Mouse (Mus musculus): Measurements from ENCODE around the gene Col25a1. TPM values are rescaled to one million over a fixed set of nuclear protein-coding genes. Genes with fewer than 3 reads are reported as not detected.

Gene Col25a1
- polyA plus RNA-seq, 1 experiment from 2014 or later, result 5.5 TPM

DNA sequence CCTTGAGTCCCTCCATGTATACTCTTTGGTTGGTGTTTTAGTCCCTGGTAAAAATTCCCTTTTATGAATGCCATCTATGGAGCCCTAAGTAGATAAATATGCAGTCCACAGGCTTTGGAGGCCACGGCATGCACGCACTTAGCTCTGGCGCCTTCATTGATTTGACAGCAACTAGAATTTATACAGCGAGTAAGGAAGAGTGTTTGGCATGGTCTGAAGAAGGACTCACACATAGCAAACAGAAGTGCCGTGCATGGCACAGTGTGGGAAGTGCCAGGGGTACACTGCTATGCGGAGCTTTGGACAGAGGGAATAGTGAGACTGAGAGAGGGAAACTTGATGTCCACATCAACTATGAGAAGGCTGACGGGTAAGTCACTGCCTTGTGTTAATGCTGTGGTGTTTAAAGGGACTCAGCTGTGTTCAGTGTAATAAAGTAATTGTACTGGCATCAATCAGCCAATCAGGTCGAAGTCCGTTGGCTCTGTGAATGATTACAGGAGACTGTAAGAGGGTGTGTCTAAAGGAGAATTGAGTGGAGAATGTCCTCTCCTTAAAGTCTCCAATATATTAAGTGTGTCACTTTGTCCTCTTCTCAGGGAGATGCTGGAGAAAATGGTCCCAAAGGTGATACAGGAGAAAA is 390.7 kb downstream of the Col25a1 start:
- ATAC-seq (ENCODE audit: low FRiP score, low read depth), result 0 out of 2 replicates have a peak, but pooled peaks have one; percentile 38
- H3K9me3 ChIP-seq, result no peaks in the 10 kb centered on the region
- H3K4me2 ChIP-seq, result no peak overlapping the region
- 87% methylated on average over 9 of the region's 9 CpGs for WGBS
- 0 out of 2 replicates have a peak, but pooled peaks cover 8% of the 10 kb centered on the region for H3K4me1 ChIP-seq (replicated peaks)
- no peaks in the 10 kb centered on the region for H3K27me3 ChIP-seq
- H3K36me3 ChIP-seq, result no peaks in the 10 kb centered on the region
- H3K27ac ChIP-seq (replicated peaks), result no peak overlapping the region
- no peak overlapping the region for H3K9ac ChIP-seq
- no peak overlapping the region for H3K4me3 ChIP-seq

DNA sequence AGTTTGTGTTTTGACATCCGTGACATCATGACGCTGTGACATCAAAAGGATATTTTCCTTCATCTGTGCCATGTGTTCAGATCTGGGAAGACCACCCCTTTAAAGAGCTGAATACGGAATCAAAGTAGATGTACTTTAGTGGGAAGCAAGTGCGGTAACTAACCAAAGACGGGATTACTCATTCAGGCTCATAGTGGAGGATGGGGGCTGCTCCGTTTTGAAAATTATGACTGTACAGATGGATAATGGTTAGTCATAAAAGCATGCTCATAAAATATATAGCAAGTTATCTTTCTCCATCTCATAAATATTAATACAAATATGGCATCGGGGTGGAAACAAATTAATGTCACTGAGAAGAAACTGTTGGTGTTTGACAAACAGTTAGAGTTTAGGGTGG is 391.7 kb downstream of the Col25a1 start:
- Histone ChIP-seq H3K27me3 (no peaks in the 10 kb centered on the region), H3K36me3 (no peaks in the 10 kb centered on the region), H3K4me2 (no peak overlapping the region), H3K9ac (no peak overlapping the region), H3K27ac (replicated peaks) (no peak overlapping the region), H3K9me3 (no peaks in the 10 kb centered on the region), H3K4me3 (no peak overlapping the region), H3K4me1 (replicated peaks) (0 out of 2 replicates have a peak, but pooled peaks cover 8% of the 10 kb centered on the region)
- 84% methylated on average over 7 of the region's 7 CpGs for WGBS
- ATAC-seq (ENCODE audit: low FRiP score, low read depth), result no peak

DNA sequence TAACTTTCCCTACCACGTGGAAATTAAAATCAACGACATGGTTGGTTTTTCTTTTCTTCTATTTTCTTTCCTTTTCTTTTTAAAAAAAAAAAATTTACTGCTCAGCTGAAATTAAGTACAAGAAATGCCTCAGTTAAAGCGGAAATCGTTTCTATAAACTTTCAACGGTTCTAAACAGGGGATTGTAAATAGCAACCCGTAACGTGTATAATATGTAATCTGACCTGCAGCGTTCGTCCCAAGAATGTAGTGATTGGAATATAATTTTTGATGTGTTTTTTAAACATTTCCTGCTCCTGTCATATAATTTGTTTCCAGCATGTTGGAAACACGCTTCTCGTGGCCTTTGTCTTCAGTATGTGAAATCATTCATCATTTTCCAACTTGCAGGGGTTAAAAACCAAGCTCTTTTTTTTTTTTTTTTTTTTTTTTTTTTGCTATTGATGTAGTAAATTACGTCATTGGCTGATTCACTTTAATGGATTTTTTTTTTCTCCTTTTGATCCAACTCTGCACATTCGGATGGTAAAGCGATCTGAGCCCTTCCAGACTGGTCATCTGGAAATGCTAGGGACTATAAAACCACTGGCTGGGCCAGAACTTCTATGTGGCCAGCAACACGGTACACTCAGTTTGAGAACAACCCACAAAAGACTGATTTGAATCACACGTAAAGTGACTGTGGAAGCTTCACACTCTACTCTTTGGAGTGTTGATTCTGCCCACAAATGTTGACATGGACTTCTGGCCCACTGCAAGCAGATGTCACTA is 393.3 kb downstream of the Col25a1 start:
- H3K4me3 ChIP-seq, result no peak overlapping the region
- no peak for ATAC-seq (ENCODE audit: low FRiP score, low read depth)
- no peaks in the 10 kb centered on the region for H3K27me3 ChIP-seq
- no peaks in the 10 kb centered on the region for H3K36me3 ChIP-seq
- no peak overlapping the region for H3K9ac ChIP-seq
- H3K4me1 ChIP-seq (replicated peaks), result no peaks in the 10 kb centered on the region
- H3K27ac ChIP-seq (replicated peaks), result no peak overlapping the region
- no peaks in the 10 kb centered on the region for H3K9me3 ChIP-seq
- H3K4me2 ChIP-seq, result no peak overlapping the region
- 84% methylated on average over 16 of the region's 16 CpGs for WGBS

DNA sequence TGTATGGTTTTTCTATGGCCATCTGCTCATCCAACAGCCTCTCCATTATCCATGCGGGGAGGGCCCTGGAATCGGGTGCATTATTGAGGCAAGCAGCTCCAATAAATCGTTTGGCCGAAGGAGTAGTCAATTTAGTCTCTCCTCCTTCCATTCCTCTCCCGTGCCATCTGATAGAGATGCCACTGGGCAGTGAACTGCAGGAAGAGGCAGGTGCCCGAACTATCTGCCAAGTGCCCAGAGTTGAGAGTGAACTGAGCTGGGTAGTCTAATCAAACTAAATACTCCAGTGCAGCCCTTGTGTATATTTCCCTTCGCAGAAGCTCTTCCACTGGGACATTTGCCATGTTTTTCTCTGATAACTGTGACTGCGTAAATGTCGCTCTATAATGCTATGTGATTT is 403.7 kb downstream of the Col25a1 start:
- no peak overlapping the region for H3K9ac ChIP-seq
- no peaks in the 10 kb centered on the region for H3K36me3 ChIP-seq
- no peaks in the 10 kb centered on the region for H3K27me3 ChIP-seq
- no peak overlapping the region for H3K27ac ChIP-seq (replicated peaks)
- H3K9me3 ChIP-seq, result no peaks in the 10 kb centered on the region
- no peak overlapping the region for H3K4me3 ChIP-seq
- no peak for ATAC-seq (ENCODE audit: low FRiP score, low read depth)
- H3K4me2 ChIP-seq, result no peak overlapping the region
- H3K4me1 ChIP-seq (replicated peaks), result no peaks in the 10 kb centered on the region
- WGBS, result 88% methylated on average over 9 of the region's 9 CpGs

DNA sequence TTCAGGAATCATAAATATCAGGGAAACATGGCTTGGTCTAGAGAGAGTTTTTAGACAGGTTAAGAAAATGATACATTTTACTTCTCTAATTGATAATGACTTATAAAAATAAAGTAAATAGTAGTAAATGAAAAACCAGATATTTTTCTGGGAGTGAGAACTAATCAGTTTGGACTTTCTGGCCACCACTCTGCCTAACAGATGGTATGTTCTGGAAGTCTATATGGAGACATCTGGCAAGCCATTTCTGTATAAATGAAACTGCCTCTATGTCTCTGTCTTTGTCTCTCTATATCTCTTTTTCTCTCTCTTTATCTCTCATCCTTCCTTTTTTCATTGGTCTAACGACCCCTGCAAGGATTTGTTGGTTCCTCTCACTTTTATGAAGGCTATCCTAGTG is 410.2 kb downstream of the Col25a1 start:
- Histone ChIP-seq H3K4me2 (no peak overlapping the region), H3K36me3 (no peaks in the 10 kb centered on the region), H3K27ac (replicated peaks) (no peak overlapping the region), H3K4me1 (replicated peaks) (no peaks in the 10 kb centered on the region), H3K9ac (no peak overlapping the region), H3K9me3 (no peaks in the 10 kb centered on the region), H3K27me3 (no peaks in the 10 kb centered on the region), H3K4me3 (no peak overlapping the region)
- ATAC-seq (ENCODE audit: low FRiP score, low read depth), result no peak
- WGBS, result 67% methylated on average over 1 of the region's 1 CpGs

DNA sequence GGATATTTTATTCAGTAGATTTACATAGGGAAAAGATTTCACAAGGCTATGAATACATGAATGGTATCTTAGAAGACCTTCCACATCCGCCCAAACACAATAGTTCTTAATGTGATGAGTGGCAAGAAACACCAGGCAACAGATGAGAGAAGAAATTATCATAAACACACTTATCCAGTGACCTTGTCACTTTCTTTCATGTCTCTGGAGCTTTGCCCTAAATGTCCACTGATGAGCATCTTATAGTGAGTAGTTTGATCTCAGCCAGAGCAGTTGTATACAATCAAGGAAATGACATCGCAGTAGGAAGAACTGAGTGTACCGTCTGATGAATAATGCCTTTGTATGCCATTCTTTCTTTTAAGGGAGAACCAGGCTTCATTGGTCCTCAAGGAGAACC is 414.7 kb downstream of the Col25a1 start:
- ATAC-seq (ENCODE audit: low FRiP score, low read depth), result no peak
- no peak overlapping the region for H3K4me2 ChIP-seq
- H3K4me3 ChIP-seq, result no peak overlapping the region
- no peaks in the 10 kb centered on the region for H3K27me3 ChIP-seq
- no peak overlapping the region for H3K27ac ChIP-seq (replicated peaks)
- no peaks in the 10 kb centered on the region for H3K9me3 ChIP-seq
- no peaks in the 10 kb centered on the region for H3K36me3 ChIP-seq
- H3K9ac ChIP-seq, result no peak overlapping the region
- 82% methylated on average over 3 of the region's 3 CpGs for WGBS
- H3K4me1 ChIP-seq (replicated peaks), result no peaks in the 10 kb centered on the region

DNA sequence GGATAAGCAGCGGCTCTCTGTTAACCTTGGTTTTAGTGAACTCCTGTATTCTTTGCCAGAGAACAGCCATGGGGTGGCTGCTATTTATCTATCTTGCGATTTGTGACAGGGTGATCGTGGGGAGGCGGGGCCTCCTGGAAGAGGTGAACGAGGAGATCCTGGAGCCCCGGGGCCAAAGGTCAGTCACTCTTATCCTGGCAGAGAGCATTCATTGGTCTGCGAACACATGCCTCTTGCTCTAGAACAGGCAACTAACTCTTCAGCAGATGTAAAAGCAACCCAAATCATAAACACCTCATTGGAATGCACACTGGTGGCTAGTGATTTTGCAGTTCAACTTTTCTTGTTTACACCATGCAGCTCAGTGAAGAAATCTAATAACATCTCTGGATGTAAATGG is 417.8 kb downstream of the Col25a1 start:
- ATAC-seq (ENCODE audit: low FRiP score, low read depth), result no peak

DNA sequence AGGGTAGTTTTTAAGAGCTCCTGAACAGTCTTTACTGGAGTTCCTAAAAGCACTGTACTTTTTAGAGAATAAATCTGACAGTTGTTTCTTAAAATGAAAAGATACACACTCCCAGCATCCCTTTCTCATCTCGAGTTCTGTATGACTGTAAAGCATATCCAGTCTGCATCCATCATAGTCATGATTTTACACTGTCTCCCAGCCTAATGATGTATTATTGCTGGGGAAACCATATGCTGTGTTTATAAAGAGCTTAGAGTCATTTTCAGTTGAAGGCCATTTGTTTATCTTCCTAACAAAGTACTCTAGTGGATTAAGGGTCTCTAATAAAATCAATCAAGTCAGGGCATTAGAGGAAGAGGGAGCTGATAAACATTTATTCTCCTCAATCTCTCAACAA is 425.0 kb downstream of the Col25a1 start:
- no peaks in the 10 kb centered on the region for H3K27me3 ChIP-seq
- no peak overlapping the region for H3K27ac ChIP-seq (replicated peaks)
- no peak overlapping the region for H3K4me2 ChIP-seq
- H3K9me3 ChIP-seq, result no peaks in the 10 kb centered on the region
- H3K36me3 ChIP-seq, result no peaks in the 10 kb centered on the region
- no peaks in the 10 kb centered on the region for H3K4me1 ChIP-seq (replicated peaks)
- 46% methylated on average over 1 of the region's 1 CpGs for WGBS
- H3K9ac ChIP-seq, result no peak overlapping the region
- H3K4me3 ChIP-seq, result no peak overlapping the region
- ATAC-seq (ENCODE audit: low FRiP score, low read depth), result no peak

More for the DNA sequence above, 417.8 kb downstream of the Col25a1 start:
- Histone ChIP-seq H3K4me1 (replicated peaks) (no peaks in the 10 kb centered on the region), H3K27ac (replicated peaks) (no peak overlapping the region), H3K4me2 (no peak overlapping the region), H3K4me3 (no peak overlapping the region), H3K27me3 (no peaks in the 10 kb centered on the region), H3K9me3 (no peaks in the 10 kb centered on the region), H3K36me3 (no peaks in the 10 kb centered on the region), H3K9ac (no peak overlapping the region)
- 81% methylated on average over 7 of the region's 7 CpGs for WGBS

DNA sequence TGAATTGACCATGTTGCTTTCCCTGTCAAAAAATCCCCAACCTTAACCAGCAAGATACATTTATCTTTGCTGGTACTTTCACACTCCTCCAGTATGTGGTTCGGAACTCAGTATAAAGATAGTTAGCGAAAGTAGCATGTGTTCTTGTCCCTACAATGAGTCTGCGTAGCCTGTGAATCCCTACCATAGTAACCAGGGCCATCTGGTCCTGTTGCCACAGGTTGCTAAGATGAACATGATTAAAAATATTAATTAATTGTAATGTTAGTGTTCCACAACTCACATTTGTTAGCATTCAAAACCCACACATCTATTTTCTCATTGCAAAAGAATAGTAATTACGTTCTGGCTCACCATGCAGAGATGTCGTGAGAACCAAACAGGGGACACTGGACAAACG is 434.3 kb downstream of the Col25a1 start:
- Histone ChIP-seq H3K27me3 (no peaks in the 10 kb centered on the region), H3K27ac (replicated peaks) (no peak overlapping the region), H3K4me3 (no peak overlapping the region), H3K4me1 (replicated peaks) (no peaks in the 10 kb centered on the region), H3K9ac (no peak overlapping the region), H3K36me3 (no peaks in the 10 kb centered on the region), H3K4me2 (no peak overlapping the region), H3K9me3 (no peaks in the 10 kb centered on the region)
- 92% methylated on average over 6 of the region's 6 CpGs for WGBS
- ATAC-seq (ENCODE audit: low FRiP score, low read depth), result no peak

DNA sequence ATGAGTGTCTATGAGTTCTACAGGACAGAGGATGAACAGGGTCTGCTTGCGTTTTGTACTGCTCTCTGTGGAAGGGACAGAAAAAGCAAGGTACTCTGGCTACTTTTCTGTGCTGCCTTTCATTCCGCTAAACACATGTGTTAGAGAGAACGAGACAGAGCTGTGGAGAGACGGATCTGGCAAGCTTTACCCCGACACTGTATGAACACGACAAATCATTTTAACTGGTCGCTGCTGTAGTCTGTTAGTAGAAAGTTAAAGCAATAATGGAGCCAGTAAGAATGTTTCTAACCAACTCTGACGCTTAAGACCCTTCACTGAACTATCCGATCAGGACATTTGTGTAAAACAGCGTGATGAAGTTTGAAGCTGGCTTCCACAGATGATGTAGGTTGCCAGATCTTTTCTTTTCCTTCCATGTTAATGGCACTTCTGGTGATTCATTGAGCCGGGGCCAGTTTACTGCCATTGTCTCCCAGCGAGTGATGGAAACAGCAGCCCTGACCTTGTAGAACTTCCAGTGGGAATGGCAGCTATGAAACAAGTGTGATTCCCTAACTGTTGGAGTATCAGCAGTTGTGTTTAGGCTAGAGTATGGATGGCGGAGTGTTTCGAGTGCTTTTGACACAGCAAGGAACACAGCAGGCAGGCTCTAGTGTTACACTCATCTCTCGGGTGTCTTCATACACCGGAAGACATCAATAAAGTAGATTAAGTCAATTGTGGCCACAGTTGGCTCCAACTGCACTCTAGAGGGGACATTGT is 437.2 kb downstream of the Col25a1 start:
- no peaks in the 10 kb centered on the region for H3K36me3 ChIP-seq
- H3K4me3 ChIP-seq, result no peak overlapping the region
- no peak overlapping the region for H3K9ac ChIP-seq
- H3K4me1 ChIP-seq (replicated peaks), result no peaks in the 10 kb centered on the region
- no peak overlapping the region for H3K4me2 ChIP-seq
- 73% methylated on average over 16 of the region's 16 CpGs for WGBS
- no peak for ATAC-seq (ENCODE audit: low FRiP score, low read depth)
- H3K27me3 ChIP-seq, result no peaks in the 10 kb centered on the region
- H3K9me3 ChIP-seq, result no peaks in the 10 kb centered on the region
- no peak overlapping the region for H3K27ac ChIP-seq (replicated peaks)

DNA sequence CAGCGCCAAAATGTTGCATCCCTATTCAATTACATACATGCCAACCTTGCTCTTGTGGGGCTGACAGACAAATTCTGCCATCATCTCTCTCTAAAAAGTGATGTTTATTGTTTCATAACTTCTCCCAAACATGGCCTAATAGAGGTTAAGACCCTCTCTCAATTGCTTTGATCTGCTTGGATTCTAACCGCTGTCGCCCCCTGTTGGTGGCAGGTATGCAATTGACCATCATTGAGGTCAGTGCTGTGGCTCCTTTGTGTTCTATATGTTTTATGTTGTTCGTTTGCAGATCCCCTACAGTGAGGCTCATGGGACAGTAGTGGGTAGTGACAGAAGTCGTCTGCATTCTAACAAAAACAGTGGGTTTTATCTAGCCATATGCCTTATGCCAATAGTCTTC is 441.9 kb downstream of the Col25a1 start:
- no peak overlapping the region for H3K4me3 ChIP-seq
- no peak overlapping the region for H3K27ac ChIP-seq (replicated peaks)
- H3K4me1 ChIP-seq (replicated peaks), result no peaks in the 10 kb centered on the region
- 75% methylated on average over 5 of the region's 5 CpGs for WGBS
- H3K27me3 ChIP-seq, result no peaks in the 10 kb centered on the region
- H3K9me3 ChIP-seq, result no peaks in the 10 kb centered on the region
- no peaks in the 10 kb centered on the region for H3K36me3 ChIP-seq
- no peak for ATAC-seq (ENCODE audit: low FRiP score, low read depth)
- no peak overlapping the region for H3K4me2 ChIP-seq
- no peak overlapping the region for H3K9ac ChIP-seq

DNA sequence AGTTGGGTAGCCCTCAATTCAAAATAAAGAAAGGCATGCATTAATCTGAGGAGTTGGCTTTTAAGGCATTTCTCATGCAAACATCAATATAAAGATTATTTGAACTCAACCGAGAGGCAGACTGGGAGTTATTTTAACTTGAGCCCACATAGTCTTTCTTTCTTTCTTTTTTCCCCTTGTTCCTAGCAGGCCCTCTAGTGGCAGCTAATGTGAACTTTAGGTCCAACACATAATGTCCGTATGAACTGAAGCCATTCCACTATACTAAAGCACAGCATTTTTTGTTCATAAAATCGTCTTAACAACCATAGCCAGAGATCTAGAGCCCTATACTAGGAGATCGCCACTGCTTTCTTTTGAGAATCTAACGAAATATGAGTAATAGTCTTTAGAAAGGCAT is 443.4 kb downstream of the Col25a1 start:
- H3K36me3 ChIP-seq, result no peaks in the 10 kb centered on the region
- H3K9me3 ChIP-seq, result no peaks in the 10 kb centered on the region
- no peak overlapping the region for H3K4me3 ChIP-seq
- WGBS, result 23% methylated on average over 5 of the region's 5 CpGs
- H3K27me3 ChIP-seq, result no peaks in the 10 kb centered on the region
- H3K9ac ChIP-seq, result no peak overlapping the region
- H3K4me1 ChIP-seq (replicated peaks), result no peaks in the 10 kb centered on the region; the same call in 1 of the 2 replicates
- H3K27ac ChIP-seq (replicated peaks), result no peak overlapping the region
- no peak for ATAC-seq (ENCODE audit: low FRiP score, low read depth)
- H3K4me2 ChIP-seq, result no peak overlapping the region
